Mouse (Mus musculus): ENCODE results near the gene Adat1. TPM values are rescaled to one million over a fixed set of nuclear protein-coding genes. Genes with fewer than 3 reads are reported as not detected.
A peak's percentile ranks its signal among the peaks of the same experiment; 100 is the strongest.

The Adat1 gene
- total and polyA plus RNA-seq, 3 experiments: 8.3 to 9.3 TPM; not detected in 1

GRCm38 (mm10) chr8:111982116-111982515, 10.0 kb downstream of the Adat1 start:
- peaks cover 0 to 5% of the 10 kb centered on the region in 2 experiments; a peak in 2 of 4 replicates for H3K36me3 ChIP-seq (ENCODE audit: control insufficient read depth in 1 of 2, insufficient read depth in 2 of 2, low read length in 2 of 2)
- H3K4me1 ChIP-seq (ENCODE audit: control insufficient read depth in 1 of 2, insufficient read depth in 2 of 2, low read length in 2 of 2): no peaks in the 10 kb centered on the region
- no peak overlapping the region for H3K9ac ChIP-seq (ENCODE audit: control insufficient read depth, low read depth, low read length, poor library complexity, severe bottlenecking)
- H3K79me2 ChIP-seq (ENCODE audit: control insufficient read depth, insufficient read depth, low read length, poor library complexity): no peaks in the 10 kb centered on the region
- H3K27me3 ChIP-seq (ENCODE audit: control insufficient read depth in 1 of 2, insufficient read depth in 2 of 2, low read length in 2 of 2): no peaks in the 10 kb centered on the region
- DNase-seq (ENCODE audit: low read depth, low spot score): no peak
- H3K4me3 ChIP-seq (ENCODE audit: control insufficient read depth in 1 of 2, insufficient read depth in 1 of 2, low read depth in 2 of 2, low read length in 2 of 2): no peak overlapping the region
- H3K9me3 ChIP-seq (replicated peaks; ENCODE audit: insufficient read depth, low read length): no peaks in the 10 kb centered on the region
- peak; percentile 7 to 48 (median 37); a peak in 4 of 6 replicates for TF ChIP-seq CTCF (IDR thresholded peaks at IDR 0.05 in 2 of 3, conservative IDR thresholded peaks at IDR 0.05 in 1 of 3; ENCODE audit: control insufficient read depth in 1 of 3, insufficient read depth in 1 of 3, low read depth in 2 of 3, low read length in 3 of 3, poor library complexity in 1 of 3, severe bottlenecking in 1 of 3)
- TF ChIP-seq SMC3 (IDR thresholded peaks at IDR 0.05; ENCODE audit: low read depth, low read length): peak; percentile 33
- TF ChIP-seq POLR2A (IDR thresholded peaks at IDR 0.05; ENCODE audit: control insufficient read depth in 1 of 2, insufficient read depth in 1 of 2, low read depth in 1 of 2, low read length in 2 of 2, poor library complexity in 1 of 2): no peak
- no peak for TF ChIP-seq MAX (IDR thresholded peaks at IDR 0.05; ENCODE audit: low read length)
- no peak for TF ChIP-seq TAL1 (IDR thresholded peaks at IDR 0.05; ENCODE audit: low read length)
- no peak for TF ChIP-seq ZMIZ1 (IDR thresholded peaks at IDR 0.05; ENCODE audit: low read depth, low read length)
- TF ChIP-seq ETS1 (IDR thresholded peaks at IDR 0.05; ENCODE audit: low read depth, low read length): no peak
- TF ChIP-seq GABPA (IDR thresholded peaks at IDR 0.05; ENCODE audit: low read depth, low read length): no peak
- TF ChIP-seq MAFK (IDR thresholded peaks at IDR 0.05; ENCODE audit: borderline replicate concordance, low read depth, low read length): no peak
- H3K27ac ChIP-seq (ENCODE audit: control insufficient read depth, low read depth, low read length): no peak overlapping the region

GRCm38 (mm10) chr8:111978147-111978546, 14.0 kb downstream of the Adat1 start:
- Histone ChIP-seq H3K36me3 (ENCODE audit: control insufficient read depth in 1 of 2, insufficient read depth in 2 of 2, low read length in 2 of 2) (peaks cover 0 to 9% of the 10 kb centered on the region in 2 experiments; a peak in 2 of 4 replicates), H3K4me1 (ENCODE audit: control insufficient read depth in 1 of 2, insufficient read depth in 2 of 2, low read length in 2 of 2) (no peaks in the 10 kb centered on the region; a peak in 1 of 4 replicates), H3K4me3 (ENCODE audit: control insufficient read depth in 1 of 2, insufficient read depth in 1 of 2, low read depth in 2 of 2, low read length in 2 of 2) (no peak overlapping the region), H3K27ac (ENCODE audit: control insufficient read depth, low read depth, low read length) (no peak overlapping the region), H3K9ac (ENCODE audit: control insufficient read depth, low read depth, low read length, poor library complexity, severe bottlenecking) (no peak overlapping the region), H3K79me2 (ENCODE audit: control insufficient read depth, insufficient read depth, low read length, poor library complexity) (no peaks in the 10 kb centered on the region), H3K9me3 (replicated peaks; ENCODE audit: insufficient read depth, low read length) (no peaks in the 10 kb centered on the region), H3K27me3 (ENCODE audit: control insufficient read depth in 1 of 2, insufficient read depth in 2 of 2, low read length in 2 of 2) (no peaks in the 10 kb centered on the region)
- TF ChIP-seq GATA1 (IDR thresholded peaks at IDR 0.05; ENCODE audit: low read depth, low read length) (no peak), MAX (IDR thresholded peaks at IDR 0.05; ENCODE audit: low read length) (no peak), TBP (IDR thresholded peaks at IDR 0.05; ENCODE audit: low read depth, low read length) (no peak), POLR2AphosphoS2 (IDR thresholded peaks at IDR 0.05; ENCODE audit: low read length) (no peak), NRF1 (IDR thresholded peaks at IDR 0.05; ENCODE audit: insufficient read depth, low read depth, low read length, poor library complexity, severe bottlenecking) (no peak), RAD21 (IDR thresholded peaks at IDR 0.05; ENCODE audit: low read depth, low read length) (no peak)
- no peak for DNase-seq (ENCODE audit: low read depth, low spot score)

GRCm38 (mm10) chr8:111976326-111976725, 15.8 kb downstream of the Adat1 start:
- H3K79me2 ChIP-seq (ENCODE audit: control insufficient read depth, insufficient read depth, low read length, poor library complexity): no peaks in the 10 kb centered on the region
- H3K36me3 ChIP-seq (ENCODE audit: control insufficient read depth in 1 of 2, insufficient read depth in 2 of 2, low read length in 2 of 2): peaks cover 0 to 9% of the 10 kb centered on the region in 2 experiments; a peak in 2 of 4 replicates
- no peak overlapping the region for H3K4me3 ChIP-seq (ENCODE audit: control insufficient read depth in 1 of 2, insufficient read depth in 1 of 2, low read depth in 2 of 2, low read length in 2 of 2)
- H3K27ac ChIP-seq (ENCODE audit: control insufficient read depth, low read depth, low read length): no peak overlapping the region
- H3K27me3 ChIP-seq (ENCODE audit: control insufficient read depth in 1 of 2, insufficient read depth in 2 of 2, low read length in 2 of 2): no peaks in the 10 kb centered on the region
- H3K4me1 ChIP-seq (ENCODE audit: control insufficient read depth in 1 of 2, insufficient read depth in 2 of 2, low read length in 2 of 2): no peaks in the 10 kb centered on the region; a peak in 1 of 4 replicates
- H3K9me3 ChIP-seq (replicated peaks; ENCODE audit: insufficient read depth, low read length): no peaks in the 10 kb centered on the region
- DNase-seq (ENCODE audit: low read depth, low spot score): no peak
- no peak overlapping the region for H3K9ac ChIP-seq (ENCODE audit: control insufficient read depth, low read depth, low read length, poor library complexity, severe bottlenecking)
- no peak for TF ChIP-seq HCFC1 (IDR thresholded peaks at IDR 0.05; ENCODE audit: low read depth, low read length)
